Mouse (Mus musculus) thymus, postnatal 25 days (tissue): ENCODE measurements around the gene Ugt3a1.
"Not testable (repeated sequence)": the region's sequence is repeated elsewhere in the genome, so short reads cannot be mapped to it uniquely, and the experiment has no call there.

ENCODE experiments used
- DNase-seq: peaks from one replicate; pipeline ENCODE4 v3.0.0; 2022

The Ugt3a1 gene

GRCm38 (mm10) chr15:9276838-9277295, at the start of gene Ugt3a1:
TSS of gene Ugt3a1 (plus strand) at chr15:9276888.
- DNase-seq, result no peak

- not testable (repeated sequence) for DNase-seq
Observed at GRCm38 (mm10) chr15:9230917-9231316, 45.8 kb upstream of the Ugt3a1 start.

- DNase-seq, result no peak
Observed at GRCm38 (mm10) chr15:9246345-9246744, 30.3 kb upstream of the Ugt3a1 start.

DNA sequence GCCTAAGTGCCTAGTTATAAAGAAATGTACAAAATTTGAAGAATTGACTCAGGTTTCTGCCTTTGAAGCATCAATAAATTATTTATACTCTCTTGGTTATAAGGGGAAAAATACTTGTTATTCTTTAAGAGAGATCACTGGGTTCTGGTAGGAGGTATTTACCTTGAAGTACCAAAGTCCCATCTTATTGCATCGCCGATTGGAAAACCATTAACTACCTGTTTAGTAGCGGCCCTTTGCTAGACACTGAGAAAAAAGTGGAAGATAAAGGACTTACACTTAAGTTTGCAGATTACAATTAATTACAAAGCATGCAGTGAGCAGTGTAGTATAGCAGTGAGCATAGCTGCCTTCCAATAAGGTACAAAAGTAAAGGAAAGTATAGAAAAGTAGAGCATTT, 23.8 kb upstream of the Ugt3a1 start:
- no peak for DNase-seq

DNA sequence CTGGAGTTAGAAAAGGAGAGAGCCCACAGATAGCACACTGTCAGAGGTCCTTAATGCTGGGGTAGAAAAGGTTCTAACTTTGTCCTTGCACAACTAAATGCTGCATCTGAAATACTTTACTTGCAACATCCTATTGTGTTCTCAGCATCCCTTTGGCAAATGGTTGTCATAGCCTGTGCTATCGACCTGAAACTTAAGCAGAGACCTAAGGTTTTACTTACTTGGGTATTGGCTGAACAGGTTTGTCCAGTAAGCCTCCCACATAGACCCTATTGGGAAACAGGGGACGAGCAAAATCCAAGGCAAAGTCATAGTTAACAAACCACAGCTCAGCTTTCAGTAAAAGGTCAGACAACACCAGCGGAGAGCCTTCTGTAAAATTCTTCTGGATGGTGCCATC, 16.1 kb upstream of the Ugt3a1 start:
- no peak for DNase-seq

- DNase-seq, result no peak
Observed at GRCm38 (mm10) chr15:9271876-9272275, 4.8 kb upstream of the Ugt3a1 start.

DNA sequence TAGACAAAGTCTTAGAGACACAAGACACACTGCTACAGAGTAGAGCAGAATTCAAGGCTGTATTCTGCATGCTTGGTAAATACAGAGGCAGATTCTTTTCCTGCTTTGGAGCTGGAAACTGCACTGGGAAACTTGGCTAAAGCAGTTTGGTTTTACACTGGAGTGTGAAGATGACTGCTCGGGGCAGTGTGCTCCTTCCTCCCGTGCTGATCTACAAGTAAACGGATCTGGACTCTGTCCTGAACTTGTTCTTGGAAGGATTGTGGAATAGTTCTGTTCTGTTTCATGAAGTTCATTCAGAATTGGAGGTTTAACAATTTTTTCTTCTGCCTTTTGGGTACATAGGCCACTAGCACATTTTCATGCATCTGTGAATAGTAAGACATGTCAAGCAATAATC, 2.3 kb downstream of the Ugt3a1 start:
- DNase-seq, result no peak

DNA sequence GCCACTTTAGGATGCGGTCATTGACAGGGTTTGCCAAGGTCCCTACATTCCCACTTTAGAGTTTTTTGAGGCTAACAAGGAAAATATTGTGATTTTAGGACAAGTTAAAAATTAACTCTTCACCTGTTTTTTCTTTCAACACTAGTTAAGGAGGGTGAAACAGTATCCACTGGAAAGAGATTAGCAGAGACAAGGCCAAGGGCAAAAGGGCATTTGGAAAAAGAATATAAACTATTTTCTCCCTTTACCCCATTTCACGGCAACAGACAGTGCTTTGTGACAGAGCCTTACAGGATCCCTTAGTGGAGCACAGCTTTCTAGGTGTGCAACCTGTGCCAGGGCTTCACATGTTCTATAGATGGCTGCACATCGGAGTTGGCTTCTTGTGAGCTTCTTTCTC, 2.9 kb downstream of the Ugt3a1 start:
- no peak for DNase-seq

- DNase-seq, result no peak
Observed at GRCm38 (mm10) chr15:9283165-9283564, 6.5 kb downstream of the Ugt3a1 start.

GRCm38 (mm10) chr15:9289660-9290059, 13.0 kb downstream of the Ugt3a1 start:
- no peak for DNase-seq

DNA sequence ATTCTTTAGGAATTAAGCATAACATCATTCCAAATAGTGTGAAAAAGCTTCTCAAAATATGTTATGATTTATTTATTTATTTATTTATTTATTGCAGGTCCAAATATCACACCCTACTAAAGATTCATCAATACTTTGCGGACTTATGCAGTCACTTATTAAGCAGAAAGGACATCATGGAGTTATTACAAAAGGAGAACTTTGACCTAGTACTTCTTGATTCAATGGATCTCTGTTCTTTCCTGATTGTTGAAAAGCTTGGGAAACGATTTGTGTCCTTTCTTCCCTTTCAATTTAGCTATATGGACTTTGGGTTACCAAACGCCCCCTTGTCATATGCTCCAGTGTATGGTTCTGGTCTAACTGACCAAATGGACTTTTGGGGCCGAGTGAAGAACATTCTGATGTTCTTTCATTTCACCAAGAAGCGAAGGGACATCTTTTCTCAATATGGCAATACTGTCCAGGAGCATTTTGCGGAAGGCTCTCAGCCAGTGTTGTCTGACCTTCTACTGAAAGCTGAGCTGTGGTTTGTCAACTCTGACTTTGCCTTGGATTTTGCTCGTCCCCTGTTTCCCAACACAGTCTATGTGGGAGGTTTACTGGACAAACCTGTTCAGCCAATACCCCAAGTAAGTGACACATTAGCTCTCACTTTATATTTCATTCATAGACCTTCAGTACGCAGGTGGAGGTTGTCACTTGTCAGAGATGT, 29.4 kb downstream of the Ugt3a1 start:
- DNase-seq, result no peak

DNA sequence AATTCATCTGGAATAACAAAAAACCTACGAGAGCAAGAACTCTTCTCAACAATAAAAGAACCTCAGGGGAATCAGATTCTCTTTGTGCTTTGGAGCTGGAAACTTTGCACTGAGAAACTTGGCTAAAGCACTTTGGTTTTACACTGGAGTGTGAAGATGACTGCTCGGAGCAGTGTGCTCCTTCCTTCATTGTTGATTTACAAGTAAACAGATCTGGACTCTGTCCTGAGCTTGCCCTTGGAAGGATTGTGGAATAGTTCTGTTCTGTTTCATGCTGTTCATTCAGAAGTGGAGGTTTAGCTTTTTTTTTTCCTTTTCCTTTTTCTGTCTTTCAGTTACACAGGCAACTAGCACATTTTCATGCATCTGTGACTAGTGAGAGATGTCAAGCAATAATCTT, 57.9 kb downstream of the Ugt3a1 start:
- no peak for DNase-seq

DNA sequence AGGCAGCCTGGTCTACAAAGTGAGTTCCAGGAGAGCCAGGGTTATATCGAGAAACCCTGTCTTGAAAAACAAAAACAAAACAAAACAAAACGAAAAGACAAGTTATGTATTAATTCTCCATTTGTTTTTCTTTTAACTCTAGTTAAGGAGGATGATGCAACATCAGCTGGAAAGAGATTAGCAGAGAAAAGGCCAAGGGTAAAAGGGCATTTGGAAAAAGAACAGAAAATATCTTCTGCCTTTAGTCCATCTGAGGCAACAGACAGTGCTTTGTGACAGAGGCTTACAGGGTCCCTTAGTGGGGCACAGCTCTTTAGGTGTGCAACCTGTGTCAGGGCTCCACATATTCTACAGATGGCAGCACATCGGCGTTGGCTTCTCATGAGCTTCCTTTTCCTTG, 58.7 kb downstream of the Ugt3a1 start, which contains the start of gene Ugt3a2:
Gene Ugt3a2, plus strand, starts transcription at position 210 of the 400 bp plus-strand sequence.
- no peak for DNase-seq

DNA sequence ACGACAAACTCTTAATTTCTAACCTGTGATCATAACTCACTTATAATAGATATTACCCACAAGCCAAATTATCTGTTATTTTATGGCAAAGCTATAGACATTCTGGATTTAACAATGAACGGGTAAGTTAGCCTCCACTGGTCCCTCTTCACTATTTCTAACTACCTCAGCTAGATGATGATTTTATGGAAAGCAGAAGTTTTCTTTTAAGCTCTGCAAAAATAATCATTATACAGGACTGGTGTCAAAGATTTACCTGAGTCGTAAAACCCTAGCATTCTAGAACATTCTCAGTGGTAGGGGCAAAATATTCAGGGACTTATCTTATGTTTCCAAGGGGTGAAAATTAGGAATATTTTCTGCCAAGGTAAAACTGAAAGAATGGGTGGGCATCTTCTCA, 59.9 kb downstream of the Ugt3a1 start:
- no peak for DNase-seq

GRCm38 (mm10) chr15:9337021-9337420, 60.3 kb downstream of the Ugt3a1 start:
- no peak for DNase-seq

GRCm38 (mm10) chr15:9348739-9349138, 72.1 kb downstream of the Ugt3a1 start:
- no peak for DNase-seq

DNA sequence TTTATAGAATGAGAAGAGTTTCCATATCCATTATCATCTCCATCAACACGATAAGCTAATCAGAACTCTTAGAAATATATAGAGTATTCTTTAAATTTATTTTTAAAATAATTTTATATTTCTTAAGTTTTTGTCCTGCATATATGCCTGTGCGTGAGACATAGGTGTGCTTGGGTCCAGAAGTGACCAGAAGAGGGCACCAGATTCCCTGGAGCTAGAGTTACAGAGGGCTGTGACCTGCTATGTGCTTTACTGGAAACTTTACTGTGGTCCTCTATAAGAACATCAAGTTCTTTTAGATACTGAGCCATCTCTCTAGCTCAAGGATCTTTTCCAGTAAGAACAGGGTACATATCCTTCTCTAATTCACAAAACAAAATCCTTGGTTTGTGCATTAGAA, 86.1 kb downstream of the Ugt3a1 start:
- peak; percentile 2 for DNase-seq
